Mouse (Mus musculus): ENCODE results near the gene Zc3h13.

- no peak for TF ChIP-seq SRF (IDR thresholded peaks at IDR 0.05; ENCODE audit: control insufficient read depth, insufficient read length, low read depth)
- no peak for TF ChIP-seq POLR2A (IDR thresholded peaks at IDR 0.05; ENCODE audit: insufficient read length, low read depth)
- TF ChIP-seq CEBPB (IDR thresholded peaks at IDR 0.05; ENCODE audit: insufficient read depth, poor library complexity, severe bottlenecking), result no peak
- no peak for TF ChIP-seq MYOD1 (IDR thresholded peaks at IDR 0.05; ENCODE audit: control insufficient read depth in 1 of 3, insufficient read length in 2 of 3, low read depth in 2 of 3)
Measured at GRCm38 (mm10) chr14:75246024-75247000, 37.9 kb upstream of the Zc3h13 start.
